Mouse (Mus musculus) embryonic facial prominence, embryonic 11.5 days (tissue): ENCODE results near the gene Clec11a. TPM values are rescaled to one million over a fixed set of nuclear protein-coding genes. Genes with fewer than 3 reads are reported as not detected.

Source experiments
- ATAC-seq: fragments of 200-750 bp; cut with Nextera tagmentation; replicated peaks from 2 replicates; pipeline ENCODE4 v1.8.0; 2017; ENCODE audit warnings: low read depth; ENCODE audit not compliant: insufficient number of reproducible peaks, low FRiP score, low TSS enrichment
- DNase-seq: peaks from one replicate; pipeline ENCODE4 v3.0.0-alpha.2; 2015; ENCODE audit warnings: low spot score
- H3K27ac ChIP-seq: fragments of 300-500 bp; sonication (generic); replicated peaks from 2 replicates; pipeline ENCODE4 v1.5.1; 2014; ENCODE audit warnings: mild to moderate bottlenecking, low read depth, low read length, control low read depth
- H3K27me3 ChIP-seq: fragments of 300-500 bp; sonication (generic); 2 replicates; pipeline ENCODE4 v1.6.1; 2014; ENCODE audit warnings: mild to moderate bottlenecking, low read length, moderate library complexity, mixed read lengths; ENCODE audit not compliant: control insufficient read depth, insufficient read depth
- H3K36me3 ChIP-seq: fragments of 300-500 bp; sonication (generic); replicated peaks from 2 replicates; pipeline ENCODE4 v1.6.1; 2014; ENCODE audit warnings: low read depth, mild to moderate bottlenecking, low read length, moderate library complexity, mixed read lengths; ENCODE audit not compliant: control insufficient read depth, insufficient read depth
- H3K4me1 ChIP-seq: fragments of 300-500 bp; sonication (generic); 2 replicates; pipeline ENCODE4 v1.6.1; 2014; ENCODE audit warnings: low read length, mixed read lengths; ENCODE audit not compliant: control insufficient read depth, insufficient read depth
- H3K4me2 ChIP-seq: fragments of 300-500 bp; sonication (generic); 2 replicates; pipeline ENCODE4 v1.6.1; 2014; ENCODE audit warnings: low read depth, mild to moderate bottlenecking, control low read depth, low read length, moderate library complexity
- H3K4me3 ChIP-seq: fragments of 300-500 bp; sonication (generic); 2 replicates; pipeline ENCODE4 v1.5.1; 2014; ENCODE audit warnings: low read depth, low read length, control low read depth
- H3K9ac ChIP-seq: fragments of 300-500 bp; sonication (generic); replicated peaks from 2 replicates; pipeline ENCODE4 v1.6.1; 2014; ENCODE audit warnings: mild to moderate bottlenecking, control low read depth, low read length
- H3K9me3 ChIP-seq: fragments of 300-500 bp; sonication (generic); replicated peaks from 2 replicates; pipeline ENCODE4 v1.6.1; 2016; ENCODE audit warnings: mild to moderate bottlenecking, low read length, inconsistent platforms, mixed read lengths; ENCODE audit not compliant: control insufficient read depth
- WGBS: fragments of 180-500 bp; shearing (Covaris S2); extraction: QIAGEN DNeasy Blood & Tissue Kit; methylation state at CpG from one replicate; pipeline ENCODE4 v1.1.7; 2014; 5-methylcytosine and 5-hydroxymethylcytosine counted together
- polyA plus RNA-seq: library from polyadenylated mRNA; unstranded; fragments of >200 nt; fragmentation: Nextera tagmentation; extraction: Ambion mirVana; gene quantifications from 2 replicates; pipeline ENCODE4 v1.2.1, GENCODE M21; 2014

Gene Clec11a
- polyA plus RNA-seq, 1 experiment from 2014 or later, result 2.2 TPM

GRCm38 (mm10) chr7:44272546-44272945 lies 34.2 kb downstream of the Clec11a start:
- DNase-seq (no peak), ATAC-seq (no peak)
- Histone ChIP-seq H3K9ac (no peak overlapping the region), H3K27ac (no peak overlapping the region), H3K4me1 (no peaks in the 10 kb centered on the region), H3K4me3 (no peak overlapping the region), H3K4me2 (no peak overlapping the region), H3K27me3 (no peaks in the 10 kb centered on the region), H3K9me3 (no peaks in the 10 kb centered on the region), H3K36me3 (no peaks in the 10 kb centered on the region)
- WGBS, result 84% methylated on average over 7 of the region's 7 CpGs

DNA sequence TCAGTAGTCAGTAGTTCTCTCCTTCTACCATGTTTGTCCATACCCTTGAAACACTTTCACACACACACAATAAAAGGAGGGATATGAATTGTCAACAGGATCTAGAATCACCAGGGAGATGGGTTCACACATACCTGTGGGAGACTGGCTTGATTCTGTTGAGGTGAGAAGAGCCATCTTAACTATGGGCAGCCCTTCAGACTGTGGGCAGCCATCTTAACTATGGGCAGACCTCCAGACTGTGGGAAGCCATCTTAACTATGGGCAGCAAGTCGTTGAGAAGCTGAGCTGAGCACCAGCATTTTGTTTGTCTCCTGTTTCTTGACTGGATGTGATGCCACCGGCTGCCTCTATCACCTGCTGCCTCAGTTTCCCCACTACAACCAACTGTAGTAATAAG lies 35.4 kb downstream of the Clec11a start:
- no peaks in the 10 kb centered on the region for H3K4me1 ChIP-seq
- H3K9ac ChIP-seq, result no peak overlapping the region
- no peak overlapping the region for H3K27ac ChIP-seq
- no peak overlapping the region for H3K4me3 ChIP-seq
- no peak for DNase-seq
- H3K36me3 ChIP-seq, result no peaks in the 10 kb centered on the region
- ATAC-seq, result no peak
- no peaks in the 10 kb centered on the region for H3K27me3 ChIP-seq
- WGBS, result 58% methylated on average over 2 of the region's 2 CpGs
- no peak overlapping the region for H3K4me2 ChIP-seq
- H3K9me3 ChIP-seq, result no peaks in the 10 kb centered on the region

GRCm38 (mm10) chr7:44269397-44269796 lies 37.3 kb downstream of the Clec11a start:
- WGBS, result 83% methylated on average over 2 of the region's 2 CpGs
- H3K27me3 ChIP-seq, result 0 out of 2 replicates have a peak, but pooled peaks cover 3% of the 10 kb centered on the region
- ATAC-seq, result no peak
- H3K9ac ChIP-seq, result no peak overlapping the region
- H3K4me2 ChIP-seq, result no peak overlapping the region
- no peak for DNase-seq
- no peak overlapping the region for H3K27ac ChIP-seq
- H3K36me3 ChIP-seq, result no peaks in the 10 kb centered on the region
- H3K4me1 ChIP-seq, result no peaks in the 10 kb centered on the region
- no peak overlapping the region for H3K4me3 ChIP-seq
- no peaks in the 10 kb centered on the region for H3K9me3 ChIP-seq

- Histone ChIP-seq H3K9me3 (no peaks in the 10 kb centered on the region), H3K4me3 (no peak overlapping the region), H3K36me3 (no peaks in the 10 kb centered on the region), H3K4me2 (no peak overlapping the region), H3K27me3 (peaks cover 6% of the 10 kb centered on the region; the same call in 1 of the 2 replicates), H3K4me1 (no peaks in the 10 kb centered on the region), H3K27ac (no peak overlapping the region), H3K9ac (no peak overlapping the region)
- no peak for ATAC-seq
- no peak for DNase-seq
- 85% methylated on average over 11 of the region's 11 CpGs for WGBS
Observed at GRCm38 (mm10) chr7:44268117-44268516, 38.6 kb downstream of the Clec11a start.

DNA sequence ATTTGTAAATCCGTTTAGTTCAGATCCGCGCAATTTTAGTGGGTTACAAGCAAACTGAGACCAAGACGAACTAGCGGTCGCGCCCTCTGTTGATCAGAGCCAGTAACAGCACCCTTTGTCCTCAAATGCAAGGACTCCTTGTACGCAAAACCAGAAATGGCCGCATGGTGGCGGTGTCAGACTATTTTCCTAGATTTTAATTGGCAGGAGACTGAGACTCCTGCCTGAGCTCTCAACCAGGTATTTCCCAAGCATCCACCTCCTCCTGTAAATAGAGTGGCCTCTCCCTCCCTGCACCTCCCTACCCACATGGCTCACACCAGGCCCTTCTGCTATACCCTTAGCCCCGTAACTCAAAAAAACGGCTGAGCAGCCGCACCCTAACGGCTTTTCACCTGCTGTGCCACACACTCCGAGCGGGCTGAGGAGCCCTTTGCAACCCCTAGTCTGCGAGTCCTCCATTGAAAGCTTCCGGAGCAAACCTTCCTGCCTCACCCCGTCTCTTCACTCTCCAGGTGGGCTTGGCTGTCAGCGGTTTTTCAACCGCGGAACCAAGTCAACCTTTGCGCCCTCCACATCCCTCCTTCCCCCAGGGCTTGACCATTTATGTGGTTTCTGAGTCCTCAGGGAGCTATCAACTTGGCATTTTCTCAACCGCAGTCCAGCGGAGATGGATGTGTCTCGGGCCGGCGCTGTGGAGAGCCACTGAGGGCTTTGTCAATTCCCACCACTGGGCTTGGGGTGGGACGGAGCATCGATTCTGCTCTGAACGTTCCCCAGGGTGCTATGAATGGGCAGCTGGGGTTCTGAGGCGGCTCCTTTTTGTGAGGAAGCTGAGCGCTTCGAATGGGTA lies 43.7 kb downstream of the Clec11a start:
- no peak overlapping the region for H3K9ac ChIP-seq

DNA sequence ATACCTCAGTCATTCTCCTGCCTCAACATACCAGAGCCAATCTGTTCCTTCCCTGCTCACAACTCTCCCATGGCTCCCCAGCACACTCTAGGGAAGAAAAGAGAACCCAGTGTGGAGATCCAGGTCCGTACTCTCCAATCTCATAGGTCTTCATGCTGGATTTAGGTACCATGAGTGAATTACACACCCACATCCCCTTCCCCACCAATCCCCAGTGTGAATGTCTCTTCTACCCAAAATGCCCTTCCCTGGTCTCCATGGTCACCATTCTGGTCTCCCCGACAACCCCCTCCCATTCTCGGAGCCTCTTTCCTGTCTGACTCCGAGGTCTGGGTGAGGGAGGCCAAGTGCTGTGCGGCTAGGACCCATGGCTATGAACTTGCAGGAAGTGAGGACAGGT lies 45.6 kb downstream of the Clec11a start, which contains the start of gene Gm15517:
Gene Gm15517 (plus strand): TSS at position 301 of the 400 bp plus-strand sequence.
- Histone ChIP-seq H3K4me2 (no peak within 1 kb of the TSS), H3K9me3 (no peaks in the 10 kb centered on the region), H3K27ac (no peak within 1 kb of the TSS), H3K36me3 (no peaks in the 10 kb centered on the region), H3K4me1 (no peaks in the 10 kb centered on the region), H3K9ac (no peak within 1 kb of the TSS; the same call in 1 of the 2 replicates), H3K27me3 (peaks cover 8% of the 10 kb centered on the region; the same call in 1 of the 2 replicates), H3K4me3 (no peak within 1 kb of the TSS)
- ATAC-seq (0 out of 2 replicates have a peak, but pooled peaks have one; percentile 11), DNase-seq (no peak)
- 46% methylated on average over 5 of the region's 5 CpGs for WGBS

More for the DNA sequence above, 43.7 kb downstream of the Clec11a start:
- Histone ChIP-seq H3K36me3 (no peaks in the 10 kb centered on the region), H3K4me2 (peak overlapping the region; percentile 39; the same call in 1 of the 2 replicates), H3K27me3 (peaks cover 8% of the 10 kb centered on the region; the same call in 1 of the 2 replicates), H3K9me3 (no peaks in the 10 kb centered on the region), H3K4me3 (no peak overlapping the region; the same call in 1 of the 2 replicates), H3K4me1 (no peaks in the 10 kb centered on the region), H3K27ac (no peak overlapping the region)
- ATAC-seq (peak; percentile 59), DNase-seq (peak; percentile 98)
- 2% methylated on average over 34 of the region's 34 CpGs for WGBS

DNA sequence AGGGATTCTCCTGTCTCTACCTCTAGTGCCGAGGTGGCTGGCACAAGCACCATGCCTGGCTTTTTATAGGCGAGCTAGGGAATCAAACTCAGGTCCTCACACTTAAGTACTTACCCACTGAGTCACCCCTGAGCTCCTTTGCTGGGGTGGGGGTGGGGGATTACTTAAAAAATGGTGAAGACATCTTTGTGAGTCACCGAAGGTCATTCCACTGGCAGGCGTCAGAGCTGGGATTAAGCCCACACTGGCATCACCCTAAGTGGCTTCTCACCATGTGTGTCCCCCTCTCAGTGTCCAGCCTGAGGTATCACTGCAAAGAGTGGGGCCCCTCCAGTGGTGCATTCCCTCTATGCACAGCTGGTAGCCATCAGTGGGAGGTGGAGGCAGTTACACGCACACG lies 46.3 kb downstream of the Clec11a start:
- H3K4me1 ChIP-seq, result no peaks in the 10 kb centered on the region
- no peak overlapping the region for H3K9ac ChIP-seq
- H3K27me3 ChIP-seq, result peaks cover 8% of the 10 kb centered on the region; the same call in 1 of the 2 replicates
- no peaks in the 10 kb centered on the region for H3K9me3 ChIP-seq
- DNase-seq (no peak), ATAC-seq (no peak)
- no peak overlapping the region for H3K27ac ChIP-seq
- WGBS, result 71% methylated on average over 6 of the region's 6 CpGs
- no peak overlapping the region for H3K4me3 ChIP-seq
- H3K36me3 ChIP-seq, result no peaks in the 10 kb centered on the region
- no peak overlapping the region for H3K4me2 ChIP-seq

DNA sequence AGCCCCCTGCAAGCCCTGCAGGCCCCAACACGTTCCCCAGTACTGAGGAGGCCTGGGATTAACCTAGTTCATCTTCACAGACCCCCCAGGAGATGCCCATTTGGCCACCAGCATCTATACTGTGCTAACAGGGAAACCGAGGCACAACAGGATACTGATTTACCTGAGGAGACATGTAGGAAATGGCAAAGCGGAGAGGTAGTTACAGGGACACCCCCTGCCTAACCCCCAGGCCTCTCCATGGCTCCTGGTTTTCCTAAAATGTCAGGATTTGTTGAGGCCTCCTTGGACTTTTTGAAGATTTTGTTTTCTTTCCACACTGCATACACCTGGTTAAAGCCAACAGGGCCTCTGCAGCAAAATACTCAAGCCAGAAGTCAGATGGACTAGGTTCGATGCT lies 49.4 kb downstream of the Clec11a start, which contains the start of gene Acp4:
Gene Acp4 (minus strand): TSS at position 101 of the 400 bp plus-strand sequence.
- no peaks in the 10 kb centered on the region for H3K4me1 ChIP-seq
- H3K27ac ChIP-seq, result no peak within 1 kb of the TSS
- no peaks in the 10 kb centered on the region for H3K9me3 ChIP-seq
- ATAC-seq, result no peak
- H3K9ac ChIP-seq, result no peak within 1 kb of the TSS
- no peak for DNase-seq
- H3K36me3 ChIP-seq, result no peaks in the 10 kb centered on the region
- H3K4me2 ChIP-seq, result no peak within 1 kb of the TSS
- no peak within 1 kb of the TSS for H3K4me3 ChIP-seq
- 69% methylated on average over 4 of the region's 4 CpGs for WGBS
- 0 out of 2 replicates have a peak, but pooled peaks cover 2% of the 10 kb centered on the region for H3K27me3 ChIP-seq
